Mouse (Mus musculus) limb, embryonic 11.5 days (tissue): ENCODE measurements at regions not wholly inside any gene's neighbourhood (a gene's known extent, or its start where the extent isn't known, plus 50 kb on each side); places are given as distances from the start of the nearest gene placed in this dataset.
"Not testable (repeated sequence)": the region's sequence is repeated elsewhere in the genome, so short reads cannot be mapped to it uniquely, and the experiment has no call there.

Experiments used
- ATAC-seq: fragments of 200-750 bp; cut with Nextera tagmentation; 2 replicates; pipeline ENCODE4 v1.8.0; 2017; ENCODE audit warnings: low read depth; ENCODE audit not compliant: insufficient number of reproducible peaks, low FRiP score, low TSS enrichment
- DNase-seq: peaks from one replicate; pipeline ENCODE4 v3.0.0-alpha.2; 2015; ENCODE audit warnings: low spot score
- H3K27ac ChIP-seq: fragments of 300-500 bp; sonication (generic); replicated peaks from 2 replicates; pipeline ENCODE4 v1.5.1; 2014; ENCODE audit warnings: low read depth, mild to moderate bottlenecking, low read length
- H3K27me3 ChIP-seq: fragments of 300-500 bp; sonication (generic); 2 replicates; pipeline ENCODE4 v1.6.1; 2014; ENCODE audit warnings: mild to moderate bottlenecking, low read length, mixed read lengths; ENCODE audit not compliant: control insufficient read depth, insufficient read depth
- H3K36me3 ChIP-seq: fragments of 300-500 bp; sonication (generic); 2 replicates; pipeline ENCODE4 v1.6.1; 2014; ENCODE audit warnings: mild to moderate bottlenecking, low read length, moderate library complexity, mixed read lengths; ENCODE audit not compliant: control insufficient read depth, insufficient read depth
- H3K4me1 ChIP-seq: fragments of 300-500 bp; sonication (generic); 2 replicates; pipeline ENCODE4 v1.6.1; 2014; ENCODE audit warnings: low read length, mixed read lengths; ENCODE audit not compliant: control insufficient read depth, insufficient read depth
- H3K4me2 ChIP-seq: fragments of 300-500 bp; sonication (generic); 2 replicates; pipeline ENCODE4 v1.6.1; 2014; ENCODE audit warnings: low read depth, mild to moderate bottlenecking, moderate library complexity; ENCODE audit not compliant: severe bottlenecking
- H3K4me3 ChIP-seq: fragments of 300-500 bp; sonication (generic); 2 replicates; pipeline ENCODE4 v1.5.1; 2014; ENCODE audit warnings: low read depth, low read length
- H3K9ac ChIP-seq: fragments of 300-500 bp; sonication (generic); 2 replicates; pipeline ENCODE4 v1.6.1; 2014; ENCODE audit warnings: mild to moderate bottlenecking, low read length
- H3K9me3 ChIP-seq: fragments of 300-500 bp; sonication (generic); 2 replicates; pipeline ENCODE4 v1.6.1; 2016; ENCODE audit warnings: low read length; ENCODE audit not compliant: control insufficient read depth
- WGBS: fragments of 180-500 bp; shearing (Covaris S2); extraction: QIAGEN DNeasy Blood & Tissue Kit; methylation state at CpG from one replicate; pipeline ENCODE4 v1.1.7; 2014; 5-methylcytosine and 5-hydroxymethylcytosine counted together

- H3K4me2 ChIP-seq = no peak overlapping the region
- no peak for ATAC-seq
- 67% methylated on average over 11 of the region's 11 CpGs for WGBS
Measured at GRCm38 (mm10) chr19:27123806-27124469, 92.3 kb upstream of the Vldlr start.

DNA sequence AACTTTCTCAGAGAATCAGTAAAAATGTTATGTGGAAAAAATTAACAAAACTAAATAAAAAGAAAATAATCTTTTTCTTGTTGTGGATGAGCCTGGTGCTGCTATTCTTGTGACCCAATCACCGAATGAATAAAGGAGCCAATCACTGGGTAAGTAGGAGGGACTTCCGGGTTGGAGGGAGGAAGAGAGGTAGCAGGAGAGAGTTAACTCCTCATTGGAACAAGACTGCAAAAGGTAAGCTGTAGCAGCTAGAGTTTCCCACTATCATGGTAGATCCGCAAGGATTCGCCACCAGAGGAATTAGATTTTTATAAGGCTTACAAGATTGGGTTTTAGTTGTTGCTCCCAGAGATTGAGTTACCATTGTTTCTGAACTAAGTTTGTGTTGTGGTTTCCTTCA lies 87.8 kb upstream of the Vldlr start:
- H3K27me3 ChIP-seq = not testable (repeated sequence)

More at GRCm38 (mm10) chr19:27123806-27124469, 92.3 kb upstream of the Vldlr start:
- Histone ChIP-seq H3K4me3 (no peak overlapping the region), H3K27ac (no peak overlapping the region), H3K9me3 (no peaks in the 10 kb centered on the region), H3K9ac (no peak overlapping the region), H3K27me3 (no peaks in the 10 kb centered on the region), H3K4me1 (no peaks in the 10 kb centered on the region), H3K36me3 (no peaks in the 10 kb centered on the region)
- DNase-seq = peak; percentile 52

DNA sequence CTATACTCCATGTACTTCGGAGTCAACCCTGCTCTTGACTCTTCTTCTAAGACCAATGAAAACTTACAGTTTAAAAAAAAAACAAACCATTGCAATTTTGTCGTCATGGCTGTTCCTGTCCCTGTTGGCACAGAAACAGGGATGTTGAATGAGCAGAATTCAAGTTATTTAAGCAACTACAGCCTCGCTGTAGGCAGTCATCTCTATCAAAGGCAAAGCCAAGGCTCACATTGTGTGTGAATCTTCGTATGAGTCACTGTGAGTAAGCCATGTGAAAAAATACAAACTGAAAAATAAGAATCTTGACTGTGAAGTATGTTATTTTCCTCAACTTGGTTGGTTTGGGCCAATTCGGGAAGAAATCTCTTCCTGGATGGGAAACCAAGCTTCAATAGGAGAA lies 81.9 kb upstream of the Vldlr start:
- Histone ChIP-seq H3K4me1 (no peaks in the 10 kb centered on the region), H3K9ac (no peak overlapping the region), H3K4me2 (no peak overlapping the region), H3K27me3 (no peaks in the 10 kb centered on the region), H3K9me3 (no peaks in the 10 kb centered on the region), H3K4me3 (no peak overlapping the region), H3K36me3 (no peaks in the 10 kb centered on the region), H3K27ac (no peak overlapping the region)
- DNase-seq (no peak), ATAC-seq (no peak)
- WGBS = 87% methylated on average over 5 of the region's 5 CpGs

More for the DNA sequence above, 87.8 kb upstream of the Vldlr start:
- H3K36me3 ChIP-seq, H3K9me3 ChIP-seq, H3K4me1 ChIP-seq, H3K4me2 ChIP-seq, H3K4me3 ChIP-seq, ATAC-seq, DNase-seq, H3K27ac ChIP-seq, H3K9ac ChIP-seq: not testable (repeated sequence)
- 92% methylated on average over 4 of the region's 4 CpGs for WGBS

DNA sequence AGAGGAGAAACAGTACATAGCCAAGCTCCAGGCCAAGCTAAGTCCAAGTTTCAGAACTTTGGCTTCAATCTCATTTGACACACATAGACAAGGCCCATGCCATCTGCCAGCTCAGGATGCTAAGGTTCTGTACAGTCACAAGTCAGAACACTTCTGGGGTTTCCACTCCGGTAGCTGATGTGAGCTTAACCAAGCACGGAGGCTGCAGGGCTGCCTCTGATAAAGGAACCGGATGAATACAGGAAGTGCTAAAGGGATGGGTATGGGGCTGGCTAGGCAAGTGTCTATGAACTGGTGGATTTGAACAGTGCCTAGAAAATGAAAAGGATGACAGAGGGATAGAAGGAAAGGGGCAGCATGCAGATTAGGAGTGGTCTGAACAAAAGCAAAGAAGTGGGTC lies 75.4 kb upstream of the Vldlr start:
- H3K9ac ChIP-seq = no peak overlapping the region
- no peaks in the 10 kb centered on the region for H3K36me3 ChIP-seq
- no peak overlapping the region for H3K27ac ChIP-seq
- 87% methylated on average over 3 of the region's 3 CpGs for WGBS
- no peak overlapping the region for H3K4me2 ChIP-seq
- DNase-seq = no peak
- no peaks in the 10 kb centered on the region for H3K9me3 ChIP-seq
- H3K27me3 ChIP-seq = no peaks in the 10 kb centered on the region
- H3K4me3 ChIP-seq = no peak overlapping the region
- no peaks in the 10 kb centered on the region for H3K4me1 ChIP-seq
- no peak for ATAC-seq

- Histone ChIP-seq H3K27ac (no peak overlapping the region), H3K4me3 (no peak overlapping the region), H3K4me1 (no peaks in the 10 kb centered on the region), H3K27me3 (no peaks in the 10 kb centered on the region), H3K9ac (no peak overlapping the region), H3K4me2 (no peak overlapping the region), H3K9me3 (no peaks in the 10 kb centered on the region), H3K36me3 (no peaks in the 10 kb centered on the region)
- WGBS = 90% methylated on average over 4 of the region's 4 CpGs
- DNase-seq = no peak
- no peak for ATAC-seq
Measured at GRCm38 (mm10) chr19:27142181-27142580, 74.1 kb upstream of the Vldlr start.

DNA sequence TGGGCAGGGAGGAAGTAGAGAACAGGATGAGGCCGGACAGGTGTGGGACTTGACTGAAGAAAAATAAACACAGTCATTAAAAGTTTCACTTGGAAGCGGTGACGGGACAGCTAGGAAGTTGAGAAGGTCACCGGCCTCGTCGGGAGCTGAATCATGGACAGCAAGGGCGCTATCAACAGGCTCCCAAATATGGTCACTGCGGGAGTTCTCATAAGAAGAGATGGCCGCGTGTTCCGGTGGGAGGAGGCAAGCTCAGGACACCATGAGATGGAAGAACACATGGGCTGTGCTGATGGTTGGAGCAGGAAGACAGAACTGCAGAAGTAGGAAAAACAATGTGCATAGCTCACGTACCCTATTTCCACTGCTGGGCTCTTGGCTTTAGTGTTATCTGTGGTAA lies 68.9 kb upstream of the Vldlr start:
- Histone ChIP-seq H3K36me3 (no peaks in the 10 kb centered on the region), H3K9me3 (no peaks in the 10 kb centered on the region), H3K27ac (no peak overlapping the region), H3K9ac (no peak overlapping the region), H3K27me3 (no peaks in the 10 kb centered on the region), H3K4me2 (no peak overlapping the region), H3K4me3 (no peak overlapping the region), H3K4me1 (peaks cover 3% of the 10 kb centered on the region; the same call in 1 of the 2 replicates)
- 92% methylated on average over 12 of the region's 12 CpGs for WGBS
- ATAC-seq (no peak), DNase-seq (no peak)

- H3K4me3 ChIP-seq = no peak overlapping the region
- H3K27me3 ChIP-seq = no peaks in the 10 kb centered on the region
- ATAC-seq = no peak
- no peak for DNase-seq
- H3K4me1 ChIP-seq = peaks cover 3% of the 10 kb centered on the region; the same call in 1 of the 2 replicates
- H3K9ac ChIP-seq = no peak overlapping the region
- H3K4me2 ChIP-seq = no peak overlapping the region
- no peaks in the 10 kb centered on the region for H3K9me3 ChIP-seq
- no peak overlapping the region; the same call in 1 of the 2 replicates for H3K27ac ChIP-seq
- no peaks in the 10 kb centered on the region for H3K36me3 ChIP-seq
- 73% methylated on average over 5 of the region's 5 CpGs for WGBS
Measured at GRCm38 (mm10) chr19:27148330-27148729, 68.0 kb upstream of the Vldlr start.

DNA sequence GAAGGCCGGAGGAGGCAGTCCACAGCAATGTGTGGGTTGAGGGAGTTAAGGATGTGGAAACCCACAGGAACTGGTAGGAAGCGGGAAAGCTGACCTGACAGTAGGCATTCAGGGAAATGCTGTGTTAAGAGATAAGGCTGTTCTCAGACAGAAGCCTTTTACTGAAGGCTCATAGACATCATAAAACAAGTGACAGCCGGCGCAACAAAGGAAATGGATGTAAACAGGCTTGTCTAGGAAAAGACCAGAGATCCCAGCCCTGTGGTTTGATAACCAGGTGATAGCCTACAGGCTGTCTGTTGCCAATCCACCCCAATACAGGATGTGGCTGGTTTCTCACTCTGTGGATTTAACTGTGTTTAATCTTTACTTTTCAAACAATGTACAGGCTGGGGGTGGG lies 66.7 kb upstream of the Vldlr start:
- H3K27ac ChIP-seq = no peak overlapping the region
- DNase-seq = no peak
- H3K9ac ChIP-seq = no peak overlapping the region
- ATAC-seq = no peak
- no peaks in the 10 kb centered on the region for H3K9me3 ChIP-seq
- H3K4me3 ChIP-seq = no peak overlapping the region
- no peak overlapping the region for H3K4me2 ChIP-seq
- no peaks in the 10 kb centered on the region for H3K36me3 ChIP-seq
- WGBS = 57% methylated on average over 4 of the region's 4 CpGs
- H3K4me1 ChIP-seq = peaks cover 3% of the 10 kb centered on the region; the same call in 1 of the 2 replicates
- no peaks in the 10 kb centered on the region for H3K27me3 ChIP-seq

DNA sequence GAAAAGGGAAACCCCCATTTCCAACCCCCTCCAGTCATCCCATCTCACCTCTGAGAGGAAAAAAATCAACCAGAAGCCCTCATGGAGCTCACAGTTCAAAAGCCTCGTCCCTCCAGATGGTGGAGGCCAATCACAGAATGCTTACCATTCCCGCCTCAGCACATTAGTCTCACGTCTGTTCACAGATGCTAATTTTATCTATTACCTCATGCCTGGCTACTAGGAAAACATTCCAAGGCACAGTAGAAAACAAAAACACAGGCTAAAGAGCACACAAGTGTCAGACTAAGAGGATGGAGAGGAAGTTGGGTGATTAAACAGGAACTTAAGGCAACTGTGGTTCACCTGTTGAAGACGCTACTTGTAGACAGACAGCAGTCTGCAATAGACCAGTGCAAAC lies 54.4 kb upstream of the Vldlr start:
- no peak overlapping the region for H3K4me2 ChIP-seq
- no peaks in the 10 kb centered on the region for H3K9me3 ChIP-seq
- no peaks in the 10 kb centered on the region for H3K27me3 ChIP-seq
- H3K36me3 ChIP-seq = no peaks in the 10 kb centered on the region
- no peak overlapping the region for H3K27ac ChIP-seq
- no peak for ATAC-seq
- WGBS = 68% methylated on average over 4 of the region's 4 CpGs
- no peak overlapping the region for H3K4me3 ChIP-seq
- no peaks in the 10 kb centered on the region for H3K4me1 ChIP-seq
- no peak for DNase-seq
- no peak overlapping the region for H3K9ac ChIP-seq
